Mouse (Mus musculus) hindlimb bud, embryonic 11.5 days (tissue): ENCODE results near the gene Zc3h15.

Experiments used
- DNase-seq: peaks from one replicate; pipeline ENCODE4 v3.0.0-alpha.2; 2012; ENCODE audit warnings: low read depth, low spot score; ENCODE audit errors: extremely low spot score

Zc3h15 gene

DNA sequence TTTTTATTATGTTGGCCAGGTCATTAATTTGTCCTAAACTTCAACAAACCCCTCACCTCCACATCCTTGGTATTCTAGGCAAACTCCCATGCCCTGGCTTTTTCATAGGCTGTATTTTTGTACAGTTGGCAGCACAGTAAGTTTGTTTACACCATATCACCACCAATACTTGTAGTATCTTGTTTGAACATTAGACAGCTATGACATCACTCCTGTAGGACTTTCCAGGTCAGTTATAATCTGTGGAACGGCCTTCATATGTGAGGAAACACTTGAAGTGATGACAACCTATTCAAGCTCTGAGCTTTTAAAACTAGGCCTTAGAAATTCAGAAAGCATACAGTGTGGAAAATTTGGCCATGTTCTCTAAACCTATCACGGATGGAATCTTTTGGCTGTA, 29.6 kb downstream of the Zc3h15 start:
- no peak for DNase-seq

DNA sequence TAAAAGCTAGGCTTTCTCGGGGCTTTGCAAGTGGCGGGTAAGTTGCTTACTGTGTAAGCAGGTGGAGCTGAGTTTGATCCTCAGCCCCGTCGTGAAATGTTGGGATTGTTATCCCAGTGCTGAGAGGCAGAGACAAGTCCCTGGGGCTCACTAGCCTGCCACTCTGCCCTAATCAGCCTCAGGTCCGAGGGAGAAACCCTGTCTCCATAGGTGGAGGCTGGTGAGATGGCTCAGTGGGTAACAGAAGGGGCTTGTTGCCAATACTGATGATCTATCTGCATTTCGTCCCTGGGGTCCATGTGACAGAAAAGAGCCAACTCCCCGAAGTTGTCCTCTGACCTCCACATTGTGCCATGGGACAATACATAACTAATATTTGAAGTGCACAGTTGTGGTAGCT, 30.2 kb downstream of the Zc3h15 start:
- DNase-seq: no peak

- DNase-seq: no peak
Observed at GRCm38 (mm10) chr2:83674896-83675295, 30.7 kb downstream of the Zc3h15 start.

DNA sequence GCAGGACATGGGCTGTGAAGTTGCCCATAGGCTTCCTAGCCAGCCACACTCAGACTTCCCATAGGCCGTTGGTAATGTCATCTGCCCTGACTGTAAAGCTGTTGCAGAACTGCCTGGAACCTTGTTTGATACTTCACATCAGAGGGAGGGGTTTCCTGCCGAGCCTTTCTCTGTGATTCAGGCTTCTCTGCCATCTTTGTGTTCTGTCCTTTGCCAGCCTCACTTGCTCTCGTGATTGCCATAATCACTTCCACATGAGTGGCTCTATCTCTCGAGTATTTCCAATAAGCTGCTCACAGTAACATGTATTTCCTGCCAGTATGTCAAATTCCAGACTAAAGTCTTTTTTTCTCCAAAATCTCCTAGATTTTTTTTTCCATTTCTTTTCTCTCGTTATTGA, 31.4 kb downstream of the Zc3h15 start:
- DNase-seq: no peak

GRCm38 (mm10) chr2:83676226-83676870, 32.1 kb downstream of the Zc3h15 start:
- DNase-seq: no peak

DNA sequence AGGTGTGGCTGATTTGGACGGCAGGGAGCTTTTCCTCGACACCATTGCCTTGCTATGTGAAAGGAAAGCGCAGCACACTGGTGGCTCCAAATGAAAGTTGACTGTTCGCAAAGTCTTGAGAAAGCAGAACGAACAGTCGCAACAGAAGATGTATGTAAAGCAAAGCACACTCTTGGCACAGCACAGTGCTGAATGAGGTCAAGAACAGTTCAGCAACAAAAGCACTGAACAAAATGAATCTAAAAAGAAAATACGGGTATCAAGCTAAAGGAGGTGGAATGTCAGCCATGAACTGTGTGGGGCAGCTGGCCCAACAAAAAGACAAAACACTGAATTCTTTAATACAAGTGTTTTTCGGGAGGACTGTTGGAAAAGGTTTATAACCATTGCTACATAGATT, 37.1 kb downstream of the Zc3h15 start:
- DNase-seq: no peak

DNA sequence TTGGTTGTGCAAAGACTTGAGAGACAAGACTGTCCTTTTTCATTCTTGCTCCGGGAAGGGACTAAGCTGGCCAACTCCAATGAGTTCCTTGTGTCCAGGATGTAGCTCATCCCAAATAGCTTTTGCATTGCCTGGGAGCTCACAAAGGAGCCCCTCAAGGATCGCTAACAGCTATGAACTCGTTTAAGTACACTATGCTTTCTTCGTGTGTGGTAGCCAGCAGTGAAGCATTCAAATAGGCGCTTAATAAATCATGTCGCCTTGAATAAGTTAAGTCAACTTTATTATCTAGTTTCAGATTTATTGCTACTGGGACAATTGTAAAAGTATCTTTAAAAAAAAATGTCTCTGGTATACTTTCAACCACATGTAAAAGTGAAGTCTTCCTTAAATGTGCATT, 37.5 kb downstream of the Zc3h15 start:
- DNase-seq: no peak

- DNase-seq: no peak
Observed at GRCm38 (mm10) chr2:83682282-83682681, 38.0 kb downstream of the Zc3h15 start.

GRCm38 (mm10) chr2:83683731-83684519, 39.7 kb downstream of the Zc3h15 start:
- no peak for DNase-seq

DNA sequence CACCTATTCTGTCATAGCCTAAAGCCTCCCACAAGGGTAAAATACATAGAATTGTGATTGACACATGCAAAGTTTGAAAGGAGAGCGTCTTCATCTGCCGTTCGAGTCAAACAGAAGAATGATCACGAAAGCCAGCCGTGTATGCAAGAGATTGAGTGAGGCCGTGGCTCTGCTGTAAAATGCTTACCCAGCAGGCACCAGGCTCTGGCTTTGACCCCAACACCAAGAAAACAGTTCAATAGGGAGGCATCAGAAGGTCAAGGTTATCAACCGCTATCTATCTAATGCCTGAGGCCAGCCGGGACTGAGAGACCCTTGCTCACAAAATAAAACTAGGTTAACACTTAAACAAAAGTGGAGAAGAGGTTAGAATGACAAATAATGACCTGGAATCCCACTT, 40.5 kb downstream of the Zc3h15 start:
- DNase-seq: no peak

DNA sequence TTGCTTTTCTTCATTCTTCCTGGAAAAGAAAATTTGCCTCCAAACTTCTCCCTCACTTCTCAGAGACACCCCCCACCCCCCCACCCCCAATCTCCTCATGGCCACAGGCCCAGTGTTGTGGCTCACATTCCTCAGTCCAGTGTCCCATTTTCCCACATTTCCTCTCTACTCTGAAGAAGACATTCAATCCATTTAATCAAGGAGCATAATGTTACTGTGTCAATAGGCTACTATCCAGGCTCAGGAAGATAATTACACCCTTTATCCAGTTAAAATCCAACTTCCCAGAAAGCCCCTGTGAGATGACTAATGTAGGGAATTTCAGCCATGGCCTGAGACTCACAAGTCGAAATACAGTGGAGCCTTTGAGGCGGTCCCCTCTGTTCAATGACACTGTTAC, 46.1 kb downstream of the Zc3h15 start:
- DNase-seq: no peak

GRCm38 (mm10) chr2:83692651-83693545, 48.7 kb downstream of the Zc3h15 start:
- no peak for DNase-seq

GRCm38 (mm10) chr2:83694061-83694460, 49.8 kb downstream of the Zc3h15 start:
- no peak for DNase-seq

- no peak for DNase-seq
Observed at GRCm38 (mm10) chr2:83695345-83696247, 51.4 kb downstream of the Zc3h15 start.

DNA sequence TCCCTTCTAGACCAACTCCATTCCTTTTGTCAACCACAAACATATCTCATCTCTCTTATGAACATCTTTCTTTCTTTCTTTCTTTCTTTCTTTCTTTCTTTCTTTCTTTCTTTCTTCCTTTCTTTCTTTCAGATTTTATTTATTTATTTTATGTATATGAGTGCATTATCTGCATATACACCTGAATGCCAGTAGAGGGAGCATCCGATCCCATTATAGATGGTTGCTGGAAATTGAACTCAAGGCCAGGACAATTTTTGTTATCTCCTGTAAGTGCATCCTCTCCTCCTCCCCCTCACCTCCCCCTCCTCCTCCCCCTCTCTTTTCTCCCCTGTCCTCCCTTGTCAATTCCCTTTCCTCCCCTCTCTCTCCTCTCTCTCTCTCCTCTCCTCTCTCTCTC, 54.2 kb downstream of the Zc3h15 start:
- no peak for DNase-seq

DNA sequence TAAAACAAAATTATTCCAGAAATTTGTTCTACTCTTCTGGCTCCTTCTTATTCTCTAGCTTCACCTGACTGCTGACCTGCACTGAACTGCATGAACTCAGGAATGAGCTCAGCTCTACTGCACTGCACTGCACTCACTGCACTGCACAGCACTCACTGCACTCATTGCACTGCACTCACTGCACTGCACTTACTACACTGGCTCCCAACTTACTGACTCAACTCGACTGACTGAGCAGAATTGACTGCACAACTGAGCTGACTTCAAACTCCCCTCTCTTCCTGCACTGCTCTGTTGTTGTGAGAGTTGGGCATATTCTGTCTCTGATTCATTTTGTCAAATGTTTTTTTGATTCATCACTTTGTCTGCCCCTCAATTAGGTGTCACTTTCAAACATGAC, 55.1 kb downstream of the Zc3h15 start:
- DNase-seq: no peak

- DNase-seq: no peak
Observed at GRCm38 (mm10) chr2:83700667-83701066, 56.4 kb downstream of the Zc3h15 start.

GRCm38 (mm10) chr2:83702411-83702810, 58.2 kb downstream of the Zc3h15 start:
- DNase-seq: no peak

- no peak for DNase-seq
Observed at GRCm38 (mm10) chr2:83705580-83706158, 61.4 kb downstream of the Zc3h15 start.

DNA sequence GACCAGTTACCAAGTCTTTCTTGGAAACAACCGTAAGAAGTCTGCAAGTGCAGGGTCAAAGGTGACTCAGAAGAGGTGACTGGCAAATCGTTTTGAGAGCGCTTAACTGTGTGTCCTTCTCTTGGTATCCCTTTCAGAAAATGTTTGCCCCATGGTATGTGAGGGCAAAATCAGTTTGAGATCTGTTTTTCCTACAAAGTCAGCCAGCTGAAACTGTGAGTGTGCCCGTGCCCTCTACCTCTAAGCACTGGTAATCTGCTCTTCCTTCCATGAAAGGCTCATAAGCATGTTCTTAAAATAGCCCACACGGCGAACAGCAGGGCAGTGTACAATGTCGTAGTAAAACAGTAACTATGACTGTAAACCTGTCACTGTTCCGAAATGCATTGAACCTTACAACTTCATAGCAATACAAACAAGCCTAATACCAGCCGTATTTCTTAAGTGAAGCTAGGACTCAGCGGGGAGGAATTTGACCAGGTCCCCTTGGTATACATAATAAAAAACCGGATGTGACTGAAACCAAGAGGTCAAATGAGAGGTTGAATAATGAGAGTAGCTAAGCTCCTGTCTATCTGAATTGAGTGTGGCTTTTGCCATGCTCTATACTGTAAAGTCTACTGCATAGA, 65.8 kb downstream of the Zc3h15 start:
- DNase-seq: no peak
